In genomic region chr3:103573791-103574166, GRCm38 (mm10) we compare ENCODE assay signal across 9 mouse cellular contexts. TPM values are rescaled to one million over a fixed set of nuclear protein-coding genes. Genes with fewer than 3 reads are reported as not detected.
DNase-seq lines count a peak whose midpoint lies in the region; ATAC-seq lines count a peak whose summit lies in the region.
"Had no signal": no experiment of that assay in that cellular context is flagged by ENCODE, and none has a peak within 500 bp of the region (broad histone marks: within the 10 kb centered on the region; RNA-seq: fewer than 3 reads in every experiment).

No protein-coding gene starts in this region.

- no peak overlapping the region for H3K27ac ChIP-seq in embryonic facial prominence, embryonic 14.5 days (replicated peaks; ENCODE audit: low read depth, low read length)
- H3K27ac ChIP-seq in hindbrain, embryonic 10.5 days: no peak overlapping the region
- no peak overlapping the region for H3K27ac ChIP-seq in liver, embryonic 11.5 days (ENCODE audit: low read depth, low read length)
- no peak overlapping the region for H3K27ac ChIP-seq in neural tube, embryonic 13.5 days (replicated peaks)

- no peaks in the 10 kb centered on the region for H3K36me3 ChIP-seq in embryonic facial prominence, embryonic 14.5 days (ENCODE audit: control insufficient read depth, insufficient read depth, low read length)
- H3K36me3 ChIP-seq in hindbrain, embryonic 10.5 days: no peaks in the 10 kb centered on the region
- H3K36me3 ChIP-seq in liver, embryonic 11.5 days (ENCODE audit: control insufficient read depth, insufficient read depth, low read length): no peaks in the 10 kb centered on the region
- H3K36me3 ChIP-seq in neural tube, embryonic 13.5 days: no peaks in the 10 kb centered on the region

- peak; percentile 30 for DNase-seq in cerebellum, adult 9-10 months
- DNase-seq in WW6 (ENCODE audit: low read depth, low spot score): peak; percentile 64
- DNase-seq in embryonic facial prominence, embryonic 14.5 days (ENCODE audit: low spot score): peak; percentile 95
- peak; percentile 83 for DNase-seq in hindbrain, embryonic 10.5 days (ENCODE audit: low spot score)
- peak; percentile 78 for DNase-seq in liver, embryonic 11.5 days (ENCODE audit: low spot score)

- no peak overlapping the region for H3K4me3 ChIP-seq in embryonic facial prominence, embryonic 14.5 days (ENCODE audit: low read depth, low read length)
- peak overlapping the region; percentile 34 for H3K4me3 ChIP-seq in hindbrain, embryonic 10.5 days
- H3K4me3 ChIP-seq in liver, embryonic 11.5 days (ENCODE audit: low read depth, low read length): no peak overlapping the region
- peak overlapping the region; percentile 23 for H3K4me3 ChIP-seq in neural tube, embryonic 13.5 days
- H3K4me3 ChIP-seq: megakaryocyte, embryonic 14.5 days had no signal

- 1% methylated on average over 14 of the region's 14 CpGs for WGBS in embryonic facial prominence, embryonic 14.5 days
- WGBS in hindbrain, embryonic 10.5 days: under 1% methylated on average over 14 of the region's 14 CpGs
- WGBS in liver, embryonic 11.5 days: 1% methylated on average over 14 of the region's 14 CpGs
- WGBS in neural tube, embryonic 13.5 days: under 1% methylated on average over 14 of the region's 14 CpGs

- no peak overlapping the region for H3K9ac ChIP-seq in embryonic facial prominence, embryonic 14.5 days (ENCODE audit: low read depth, low read length)
- no peak overlapping the region for H3K9ac ChIP-seq in liver, embryonic 11.5 days (ENCODE audit: low read depth, low read length)
- 0 out of 2 replicates have a peak overlapping the region, but pooled peaks have one; percentile 52 for H3K9ac ChIP-seq in neural tube, embryonic 13.5 days

- H3K27me3 ChIP-seq in embryonic facial prominence, embryonic 14.5 days (replicated peaks; ENCODE audit: control insufficient read depth, insufficient read depth, low read length): peaks cover 75% of the 10 kb centered on the region
- peaks cover 83% of the 10 kb centered on the region for H3K27me3 ChIP-seq in hindbrain, embryonic 10.5 days (ENCODE audit: insufficient read depth, poor library complexity, severe bottlenecking)
- H3K27me3 ChIP-seq in liver, embryonic 11.5 days (replicated peaks; ENCODE audit: control insufficient read depth, insufficient read depth, low read length): peaks cover 66% of the 10 kb centered on the region
- peaks cover 79% of the 10 kb centered on the region for H3K27me3 ChIP-seq in neural tube, embryonic 13.5 days

- peaks cover 10% of the 10 kb centered on the region for H3K4me1 ChIP-seq in embryonic facial prominence, embryonic 14.5 days (ENCODE audit: control insufficient read depth, insufficient read depth, low read length)
- H3K4me1 ChIP-seq in hindbrain, embryonic 10.5 days (replicated peaks): peaks cover 39% of the 10 kb centered on the region
- H3K4me1 ChIP-seq in liver, embryonic 11.5 days (replicated peaks; ENCODE audit: control insufficient read depth, insufficient read depth, low read length): no peaks in the 10 kb centered on the region
- peaks cover 43% of the 10 kb centered on the region for H3K4me1 ChIP-seq in neural tube, embryonic 13.5 days (replicated peaks)

- no peak for ATAC-seq in cerebellum, adult (ENCODE audit: insufficient number of reproducible peaks, low FRiP score, low TSS enrichment)
- ATAC-seq in embryonic facial prominence, embryonic 14.5 days (ENCODE audit: low read depth): peak; percentile 69
- ATAC-seq in liver, embryonic 11.5 days (replicated peaks; ENCODE audit: low FRiP score): no peak
- 0 out of 2 replicates have a peak, but pooled peaks have one; percentile 15 for ATAC-seq in neural tube, embryonic 13.5 days (ENCODE audit: low read depth)
- ATAC-seq in inflammation-experienced regulatory T-cells, adult 6 months: no peak

- H3K9me3 ChIP-seq in embryonic facial prominence, embryonic 14.5 days (ENCODE audit: control insufficient read depth, low read length): no peaks in the 10 kb centered on the region
- H3K9me3 ChIP-seq in hindbrain, embryonic 10.5 days: no peaks in the 10 kb centered on the region
- H3K9me3 ChIP-seq in liver, embryonic 11.5 days (ENCODE audit: control insufficient read depth, low read length): no peaks in the 10 kb centered on the region
- H3K9me3 ChIP-seq in neural tube, embryonic 13.5 days: no peaks in the 10 kb centered on the region
- H3K9me3 ChIP-seq: megakaryocyte, embryonic 14.5 days had no signal

- H3K4me2 ChIP-seq in embryonic facial prominence, embryonic 14.5 days (ENCODE audit: low read depth, low read length): peak overlapping the region; percentile 26
- no peak overlapping the region for H3K4me2 ChIP-seq in liver, embryonic 11.5 days
- peak overlapping the region; percentile 49 for H3K4me2 ChIP-seq in neural tube, embryonic 13.5 days

RNA-seq across cellular contexts. Expression of gene Syt6, which starts 1.3 kb away (rescaled TPM):
- 1.7 and 1.9 TPM in 2 replicates for polyA plus RNA-seq in embryonic facial prominence, embryonic 14.5 days (2014; fragmentation: Nextera tagmentation; extraction: Ambion mirVana)
- 1.5 and 2.0 TPM in 2 replicates for polyA plus RNA-seq in hindbrain, embryonic 10.5 days (2016; fragmentation: Nextera tagmentation; extraction: Ambion mirVana)
- polyA plus RNA-seq in liver, embryonic 11.5 days (2014; fragmentation: Nextera tagmentation; extraction: Ambion mirVana): 0.32 and 0.52 TPM in 2 replicates
- 9.3 and 11.8 TPM in 2 replicates for polyA plus RNA-seq in neural tube, embryonic 13.5 days (2015; fragmentation: Nextera tagmentation; extraction: Ambion mirVana)
- not detected for polyA plus RNA-seq in inflammation-experienced regulatory T-cells, adult 6 months (2017; shearing (Covaris generic))

Comparison
In these comparisons a context has a peak if more than half of its experiments do, and no peak if none do; other contexts are left out.
1. DNase-seq: peak in every context shown above with its lines; median percentile 95 in embryonic facial prominence, embryonic 14.5 days; 83 in hindbrain, embryonic 10.5 days; 78 in liver, embryonic 11.5 days; 64 in WW6; 30 in cerebellum, adult 9-10 months.
2. ATAC-seq: peak in embryonic facial prominence, embryonic 14.5 days (single experiment) and neural tube, embryonic 13.5 days (single experiment); none in cerebellum, adult (single experiment), liver, embryonic 11.5 days (single experiment) and inflammation-experienced regulatory T-cells, adult 6 months (single experiment).
3. H3K4me3 ChIP-seq: peak in hindbrain, embryonic 10.5 days (single experiment) and neural tube, embryonic 13.5 days (single experiment); none in embryonic facial prominence, embryonic 14.5 days (single experiment) and liver, embryonic 11.5 days (single experiment).